Mouse (Mus musculus) liver, embryonic 11.5 days (tissue): Measurements from ENCODE around the gene Sp140. TPM values are rescaled to one million over a fixed set of nuclear protein-coding genes. Genes with fewer than 3 reads are reported as not detected.
A peak's percentile ranks its signal among the peaks of the same experiment; 100 is the strongest.
"Not testable (repeated sequence)": the region's sequence is repeated elsewhere in the genome, so short reads cannot be mapped to it uniquely, and the experiment has no call there.

ENCODE experiments used
- ATAC-seq: fragments of 200-750 bp; cut with Nextera tagmentation; replicated peaks from 2 replicates; pipeline ENCODE4 v1.8.0; 2017; ENCODE audit warnings: moderate number of reproducible peaks, mild to moderate bottlenecking, moderate TSS enrichment, moderate library complexity; ENCODE audit not compliant: low FRiP score
- DNase-seq: peaks from one replicate; pipeline ENCODE4 v3.0.0-alpha.2; 2017; ENCODE audit warnings: low spot score
- H3K27ac ChIP-seq: fragments of 300-500 bp; sonication (generic); 2 replicates; pipeline ENCODE4 v1.5.1; 2014; ENCODE audit warnings: mild to moderate bottlenecking, low read depth, low read length, control low read depth
- H3K27me3 ChIP-seq: fragments of 300-500 bp; sonication (generic); replicated peaks from 2 replicates; pipeline ENCODE4 v1.6.1; 2014; ENCODE audit warnings: low read length, mixed read lengths; ENCODE audit not compliant: control insufficient read depth, insufficient read depth
- H3K36me3 ChIP-seq: fragments of 300-500 bp; sonication (generic); 2 replicates; pipeline ENCODE4 v1.6.1; 2014; ENCODE audit warnings: mild to moderate bottlenecking, low read length, moderate library complexity, mixed read lengths; ENCODE audit not compliant: control insufficient read depth, insufficient read depth
- H3K4me1 ChIP-seq: fragments of 300-500 bp; sonication (generic); replicated peaks from 2 replicates; pipeline ENCODE4 v1.6.1; 2014; ENCODE audit warnings: low read length, mixed read lengths; ENCODE audit not compliant: control insufficient read depth, insufficient read depth
- H3K4me2 ChIP-seq: fragments of 300-500 bp; sonication (generic); 2 replicates; pipeline ENCODE4 v1.6.1; 2014; ENCODE audit warnings: mild to moderate bottlenecking, control low read depth, moderate library complexity
- H3K4me3 ChIP-seq: fragments of 300-500 bp; sonication (generic); 2 replicates; pipeline ENCODE4 v1.5.1; 2014; ENCODE audit warnings: low read depth, low read length, control low read depth
- H3K9ac ChIP-seq: fragments of 300-500 bp; sonication (generic); 2 replicates; pipeline ENCODE4 v1.6.1; 2014; ENCODE audit warnings: low read depth, low read length, control low read depth
- H3K9me3 ChIP-seq: fragments of 300-500 bp; sonication (generic); 2 replicates; pipeline ENCODE4 v1.6.1; 2016; ENCODE audit warnings: low read length, inconsistent platforms, mixed read lengths; ENCODE audit not compliant: control insufficient read depth
- WGBS: fragments of 180-500 bp; shearing (Covaris S2); extraction: QIAGEN DNeasy Blood & Tissue Kit; methylation state at CpG from one replicate; pipeline ENCODE4 v1.1.7; 2014; 5-methylcytosine and 5-hydroxymethylcytosine counted together
- polyA plus RNA-seq: library from polyadenylated mRNA; unstranded; fragments of >200 nt; fragmentation: Nextera tagmentation; extraction: Ambion mirVana; gene quantifications from 2 replicates; pipeline ENCODE4 v1.2.1, GENCODE M21; 2014

Gene Sp140
- polyA plus RNA-seq, 1 experiment from 2014 or later = 4.7 TPM

DNA sequence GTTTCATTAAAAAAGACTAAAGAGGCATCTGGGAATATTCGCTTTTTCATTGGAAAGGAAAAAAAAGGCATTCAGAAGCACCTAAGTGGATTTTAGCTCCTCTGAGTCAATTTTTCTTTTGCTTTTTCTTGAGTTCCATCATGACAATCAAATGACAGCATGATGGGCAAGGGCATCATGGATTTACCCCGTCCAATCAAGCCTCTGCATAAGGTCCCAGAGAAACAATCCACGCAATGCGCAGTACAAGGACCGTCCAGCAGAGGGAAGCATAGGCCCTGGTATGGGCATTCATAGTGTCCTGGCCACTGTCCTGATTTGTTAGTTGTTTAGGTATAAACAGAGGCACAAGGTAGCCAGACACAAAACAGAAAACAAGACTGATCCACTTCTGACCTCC, 18.7 kb upstream of the Sp140 start:
- H3K9ac ChIP-seq, H3K36me3 ChIP-seq, H3K27me3 ChIP-seq, H3K4me1 ChIP-seq, H3K27ac ChIP-seq, ATAC-seq, H3K4me2 ChIP-seq, H3K9me3 ChIP-seq, DNase-seq, H3K4me3 ChIP-seq: not testable (repeated sequence)
- 31% methylated on average over 5 of the region's 5 CpGs for WGBS

GRCm38 (mm10) chr1:85588697-85589096, 11.5 kb upstream of the Sp140 start:
- not testable (repeated sequence) for H3K4me2 ChIP-seq, H3K27ac ChIP-seq, H3K9ac ChIP-seq, H3K36me3 ChIP-seq, H3K9me3 ChIP-seq, DNase-seq, H3K27me3 ChIP-seq, ATAC-seq, H3K4me1 ChIP-seq, H3K4me3 ChIP-seq
- WGBS = 76% methylated on average over 1 of the region's 2 CpGs

DNA sequence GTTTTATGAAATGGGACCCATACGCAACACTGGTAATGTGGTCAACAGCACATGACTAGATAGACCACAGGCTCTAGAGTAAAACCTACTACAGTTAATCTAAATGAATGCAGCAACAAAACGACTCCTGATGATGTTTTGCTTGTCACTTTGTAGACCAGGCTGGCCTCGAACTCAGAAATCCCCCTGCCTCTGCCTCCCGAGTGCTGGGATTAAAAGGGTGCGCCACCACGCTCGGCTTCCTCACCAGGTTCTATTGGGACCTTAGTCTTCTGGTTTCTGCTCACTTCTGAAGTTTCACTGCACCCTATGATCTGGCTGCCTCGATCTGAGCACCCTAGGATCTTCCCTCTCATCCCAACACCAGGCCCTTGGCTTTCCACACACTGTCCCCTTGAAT, 7.7 kb upstream of the Sp140 start:
- H3K36me3 ChIP-seq, H3K27me3 ChIP-seq, H3K9me3 ChIP-seq, H3K4me3 ChIP-seq, ATAC-seq, H3K27ac ChIP-seq, DNase-seq, H3K4me1 ChIP-seq, H3K4me2 ChIP-seq, H3K9ac ChIP-seq: not testable (repeated sequence)
- 89% methylated on average over 8 of the region's 8 CpGs for WGBS

DNA sequence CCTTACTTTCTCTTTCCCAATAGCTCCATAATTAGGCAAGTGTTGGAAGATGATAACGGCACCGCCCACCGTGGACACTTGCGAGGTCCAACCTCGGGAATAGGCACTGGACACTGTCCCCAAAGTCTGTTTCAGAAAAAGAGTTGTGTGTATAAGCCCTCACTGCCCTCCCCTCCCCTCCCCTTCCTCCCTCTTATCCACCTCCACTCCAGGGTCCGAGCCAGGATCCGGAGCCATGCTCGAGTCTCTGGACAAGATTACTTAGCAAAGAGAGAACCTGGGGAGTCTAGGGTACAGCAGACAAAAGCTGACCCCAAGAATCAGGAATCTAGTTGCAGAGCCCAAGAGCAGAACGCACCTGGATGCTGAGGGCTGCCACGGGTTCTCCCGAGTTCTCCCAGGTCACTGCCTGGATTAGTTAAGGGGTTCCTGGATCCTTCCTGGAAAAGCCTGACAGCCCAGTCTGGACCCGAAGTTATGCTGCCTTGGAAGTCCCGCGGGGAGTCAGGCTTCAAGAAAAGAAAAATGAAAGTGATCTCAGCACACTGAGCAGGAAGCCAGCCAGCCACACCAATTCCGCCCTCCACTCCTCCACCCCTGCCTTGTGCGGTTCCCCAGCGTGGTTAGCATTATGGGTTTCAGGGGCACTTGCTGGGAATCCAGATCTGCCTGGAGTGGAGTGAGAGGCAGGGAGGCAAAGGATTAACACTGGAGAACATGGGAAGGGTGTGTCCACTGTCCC, 1.7 kb upstream of the Sp140 start, which contains the start of gene Sp110:
Gene Sp110 (minus strand): TSS at position 547 of the 742 bp plus-strand sequence.
- H3K4me2 ChIP-seq, H3K9ac ChIP-seq, H3K27ac ChIP-seq, H3K4me1 ChIP-seq, H3K27me3 ChIP-seq, H3K36me3 ChIP-seq, ATAC-seq, DNase-seq, H3K9me3 ChIP-seq, H3K4me3 ChIP-seq: not testable (repeated sequence)
- 64% methylated on average over 16 of the region's 17 CpGs for WGBS

- not testable (repeated sequence) for H3K4me3 ChIP-seq
Measured at GRCm38 (mm10) chr1:85600794-85601193, 616 bp downstream of the Sp140 start.

DNA sequence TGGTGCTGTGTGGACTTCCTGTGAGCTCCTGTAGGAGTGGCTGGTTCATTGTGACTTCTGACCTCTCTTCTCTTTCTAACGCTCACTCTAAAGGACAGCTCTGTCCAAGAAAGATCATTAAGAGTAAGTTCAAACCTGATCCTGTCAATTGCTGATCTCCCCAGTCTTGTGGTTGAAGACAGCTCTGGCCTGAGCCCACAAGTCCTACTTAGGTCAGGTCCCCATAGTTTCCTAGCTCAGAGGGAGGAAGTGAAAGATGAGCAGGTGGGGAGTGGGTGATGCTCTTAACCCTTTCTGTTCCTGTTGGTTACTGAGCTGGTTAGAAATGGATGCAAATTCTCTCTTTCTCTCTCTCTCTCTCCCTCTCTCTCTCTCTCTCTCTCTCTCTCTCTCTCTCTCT, 4.2 kb downstream of the Sp140 start:
- not testable (repeated sequence) for DNase-seq, H3K9me3 ChIP-seq, H3K36me3 ChIP-seq, H3K27me3 ChIP-seq, ATAC-seq, H3K4me1 ChIP-seq, H3K4me3 ChIP-seq, H3K9ac ChIP-seq, H3K4me2 ChIP-seq, H3K27ac ChIP-seq
- WGBS = no CpG with 5 or more reads among the region's 1 CpGs

More at GRCm38 (mm10) chr1:85600794-85601193, 616 bp downstream of the Sp140 start:
- 64% methylated on average over 4 of the region's 4 CpGs for WGBS
- not testable (repeated sequence) for H3K4me1 ChIP-seq, H3K9ac ChIP-seq, H3K27me3 ChIP-seq, H3K9me3 ChIP-seq, ATAC-seq, H3K27ac ChIP-seq, H3K36me3 ChIP-seq
- H3K4me2 ChIP-seq = peak overlapping the region; percentile 44; the same call in 1 of the 2 replicates
- DNase-seq = peak; percentile 29

DNA sequence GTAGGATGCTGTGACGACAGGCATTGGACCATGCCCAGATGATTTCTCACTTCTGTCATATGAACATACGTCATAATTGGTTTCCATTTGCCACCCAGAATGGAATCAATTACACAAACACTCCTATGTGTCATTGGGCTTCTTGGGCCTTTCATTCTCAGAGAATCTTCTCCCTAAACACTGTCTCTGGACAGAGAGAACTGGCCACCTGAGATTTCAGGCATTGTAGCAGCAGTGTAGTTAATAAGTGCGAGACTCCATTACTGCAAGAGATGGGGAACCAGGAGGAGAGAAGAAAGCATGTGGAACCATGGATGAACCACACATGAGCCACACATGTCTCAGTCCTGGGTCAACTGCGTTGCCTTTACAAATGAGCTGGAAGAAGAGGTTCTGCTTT, 8.2 kb downstream of the Sp140 start:
- H3K4me2 ChIP-seq, H3K27ac ChIP-seq, H3K4me1 ChIP-seq, H3K4me3 ChIP-seq, ATAC-seq, H3K9ac ChIP-seq, H3K36me3 ChIP-seq, H3K9me3 ChIP-seq, H3K27me3 ChIP-seq, DNase-seq: not testable (repeated sequence)
- 79% methylated on average over 3 of the region's 4 CpGs for WGBS

DNA sequence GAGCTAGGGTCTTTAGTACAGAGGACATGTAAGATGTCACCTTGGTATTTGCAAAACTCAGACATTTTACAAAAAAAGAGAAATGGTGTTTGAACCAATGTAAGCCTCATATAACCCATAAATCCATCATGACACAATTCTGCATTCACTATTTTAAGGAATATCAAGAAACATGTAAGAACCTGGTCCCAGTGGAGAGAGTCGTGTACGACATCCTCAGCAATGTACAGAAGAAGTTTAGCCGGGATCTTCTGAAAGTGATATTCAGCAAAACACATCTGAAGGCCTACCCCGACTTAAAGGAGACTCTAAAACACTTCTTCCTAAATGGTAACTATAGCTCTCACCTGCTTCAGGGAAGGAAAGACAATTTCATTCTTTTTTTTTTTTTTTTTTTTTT, 10.4 kb downstream of the Sp140 start:
- not testable (repeated sequence) for DNase-seq, H3K4me1 ChIP-seq, H3K9ac ChIP-seq, H3K27ac ChIP-seq, H3K4me2 ChIP-seq, H3K27me3 ChIP-seq, ATAC-seq, H3K36me3 ChIP-seq, H3K9me3 ChIP-seq, H3K4me3 ChIP-seq
- WGBS = no CpG with 5 or more reads among the region's 4 CpGs

DNA sequence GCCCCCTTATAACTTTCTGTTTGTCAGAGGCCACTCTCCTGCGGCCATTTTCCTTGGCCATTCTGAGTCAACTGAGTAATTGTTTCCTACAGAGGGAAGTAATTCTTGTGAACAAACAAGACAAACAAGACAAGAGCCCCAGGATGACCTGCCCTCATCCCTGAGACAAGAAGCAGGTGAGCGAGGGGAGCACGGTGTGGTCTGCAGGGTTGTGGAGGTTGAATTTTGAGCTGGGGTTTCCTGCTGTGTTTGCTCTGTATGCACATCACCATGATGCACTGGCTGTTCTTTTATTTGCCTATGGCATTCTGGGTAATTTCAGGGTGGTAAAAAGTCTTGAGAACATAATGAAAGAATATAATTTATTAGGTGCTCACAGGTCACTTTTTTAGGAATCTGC, 14.9 kb downstream of the Sp140 start:
- not testable (repeated sequence) for H3K4me3 ChIP-seq, H3K4me1 ChIP-seq, H3K27ac ChIP-seq, ATAC-seq, DNase-seq, H3K4me2 ChIP-seq, H3K36me3 ChIP-seq, H3K9ac ChIP-seq, H3K9me3 ChIP-seq, H3K27me3 ChIP-seq
- 88% methylated on average over 3 of the region's 3 CpGs for WGBS
